Mouse (Mus musculus): ENCODE data around the gene Hspd1. TPM values are rescaled to one million over a fixed set of nuclear protein-coding genes. Genes with fewer than 3 reads are reported as not detected.
A peak's percentile ranks its signal among the peaks of the same experiment; 100 is the strongest.
"Not testable (repeated sequence)": the region's sequence is repeated elsewhere in the genome, so short reads cannot be mapped to it uniquely, and the experiment has no call there.

Hspd1 gene
- polyA plus RNA-seq, 1 experiment from 2014 or later, result 450 TPM

DNA sequence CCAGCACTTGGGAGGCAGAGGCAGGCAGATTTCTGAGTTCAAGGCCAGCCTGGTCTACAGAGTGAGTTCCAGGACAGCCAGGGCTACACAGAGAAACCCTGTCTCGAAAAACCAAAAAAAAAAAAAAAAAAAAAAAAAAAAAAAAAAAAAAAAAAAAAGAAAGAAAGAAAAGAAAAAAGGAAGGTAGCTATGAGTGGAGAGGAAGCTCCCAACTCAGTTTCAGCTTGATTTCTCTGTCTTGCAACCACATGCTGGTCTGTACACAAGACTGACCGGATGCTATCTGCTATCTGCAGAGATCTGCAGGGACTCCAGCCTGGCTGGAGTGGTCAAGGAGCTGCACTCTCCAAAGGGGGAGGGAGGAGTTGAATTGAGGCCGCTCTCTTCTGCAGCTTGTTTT lies 29.7 kb downstream of the Hspd1 start:
- not testable (repeated sequence) for H3K4me2 ChIP-seq; H3K27me3 ChIP-seq; H3K27ac ChIP-seq; ATAC-seq (replicated peaks; ENCODE audit: insufficient number of reproducible peaks, insufficient read depth, low FRiP score, low read depth); H3K9ac ChIP-seq; H3K9me3 ChIP-seq (replicated peaks); H3K4me3 ChIP-seq; H3K4me1 ChIP-seq (replicated peaks)
- WGBS, result 62% methylated on average over 3 of the region's 3 CpGs
- peaks cover 11% of the 10 kb centered on the region; the same call in 1 of the 2 replicates for H3K36me3 ChIP-seq

DNA sequence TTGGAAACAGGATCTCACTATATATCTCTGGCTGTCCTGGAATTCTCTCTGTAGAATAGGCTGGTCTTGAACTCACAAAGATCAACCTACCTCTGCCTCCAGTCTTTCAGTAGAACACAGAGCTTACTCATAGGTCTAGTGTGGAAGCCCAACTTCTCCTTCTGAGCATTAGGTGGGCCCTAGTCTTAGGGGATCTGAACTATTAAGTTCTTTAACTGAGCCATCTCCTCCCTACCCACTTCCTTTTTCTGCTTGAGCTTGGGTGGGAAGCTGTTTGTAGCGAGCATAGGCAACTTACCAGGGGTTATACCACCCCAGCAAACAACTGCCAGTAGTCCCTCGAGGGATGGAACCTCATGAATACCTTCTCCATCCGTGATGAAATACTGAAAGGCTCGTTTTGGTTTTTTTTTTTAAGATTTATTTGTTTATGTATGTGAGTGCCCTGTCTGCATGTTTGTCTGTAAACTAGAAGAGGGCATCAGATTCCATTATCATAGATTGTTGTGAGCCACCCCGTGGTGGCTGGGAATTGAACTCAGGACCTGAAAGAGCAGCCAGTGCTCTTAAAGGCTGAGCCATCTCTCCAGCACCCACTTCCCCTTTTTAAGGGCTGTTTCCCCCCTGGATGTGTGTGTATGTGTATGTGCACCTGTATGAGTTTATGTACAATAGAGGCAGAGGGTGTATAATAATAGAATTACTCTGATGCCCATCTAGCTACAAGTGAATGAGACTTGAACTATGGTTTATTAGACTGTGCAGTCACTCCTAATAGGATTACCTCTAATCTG lies 32.5 kb downstream of the Hspd1 start:
- Histone ChIP-seq H3K9me3 (replicated peaks) (no peaks in the 10 kb centered on the region), H3K4me1 (replicated peaks) (peaks cover 8% of the 10 kb centered on the region), H3K4me2 (no peak overlapping the region), H3K27me3 (no peaks in the 10 kb centered on the region), H3K4me3 (no peak overlapping the region), H3K9ac (no peak overlapping the region), H3K36me3 (peaks cover 6% of the 10 kb centered on the region; the same call in 1 of the 2 replicates), H3K27ac (no peak overlapping the region)
- WGBS, result 82% methylated on average over 5 of the region's 5 CpGs
- ATAC-seq (replicated peaks; ENCODE audit: insufficient number of reproducible peaks, insufficient read depth, low FRiP score, low read depth), result no peak

- Histone ChIP-seq H3K4me1 (replicated peaks) (peaks cover 8% of the 10 kb centered on the region), H3K4me3 (peak overlapping the region; percentile 65), H3K27ac (peak overlapping the region; percentile 87), H3K36me3 (peaks cover 6% of the 10 kb centered on the region; the same call in 1 of the 2 replicates), H3K9ac (peak overlapping the region; percentile 62), H3K9me3 (replicated peaks) (no peaks in the 10 kb centered on the region), H3K4me2 (peak overlapping the region; percentile 63), H3K27me3 (no peaks in the 10 kb centered on the region)
- 58% methylated on average over 4 of the region's 4 CpGs for whole genome bisulfite sequencing
- no peak for ATAC-seq (replicated peaks; ENCODE audit: insufficient number of reproducible peaks, insufficient read depth, low FRiP score, low read depth)
These were observed 34.4 kb downstream of the Hspd1 start for GRCm38 (mm10) chr1:55053596-55053995.

DNA sequence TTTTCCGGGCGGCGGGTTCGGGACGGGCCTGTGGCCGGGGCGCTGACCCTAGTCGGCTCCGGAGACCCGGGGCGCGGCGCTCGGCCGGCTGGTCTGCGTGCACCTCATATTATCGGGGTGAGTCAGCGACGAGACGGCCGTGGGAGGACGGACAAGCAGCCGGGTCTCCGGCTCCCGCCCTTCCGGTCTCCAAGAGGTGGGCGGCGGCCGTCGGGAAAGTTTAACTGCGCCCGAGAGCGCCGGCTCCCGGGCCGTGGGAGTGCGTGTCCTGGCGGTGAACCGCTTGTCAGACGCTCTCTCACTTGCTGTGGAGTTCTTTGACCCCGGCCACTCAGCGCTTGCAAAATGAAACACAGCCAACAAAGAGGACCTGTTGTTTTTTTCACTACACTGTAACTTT lies 35.0 kb downstream of the Hspd1 start:
- H3K9me3 ChIP-seq (replicated peaks), result no peaks in the 10 kb centered on the region
- H3K27me3 ChIP-seq, result no peaks in the 10 kb centered on the region
- peaks cover 6% of the 10 kb centered on the region; the same call in 1 of the 2 replicates for H3K36me3 ChIP-seq
- H3K9ac ChIP-seq, result peak overlapping the region; percentile 62
- H3K27ac ChIP-seq, result peak overlapping the region; percentile 87
- peak; percentile 70 for ATAC-seq (replicated peaks; ENCODE audit: insufficient number of reproducible peaks, insufficient read depth, low FRiP score, low read depth)
- H3K4me1 ChIP-seq (replicated peaks), result peaks cover 8% of the 10 kb centered on the region
- peak overlapping the region; percentile 63 for H3K4me2 ChIP-seq
- under 1% methylated on average over 42 of the region's 42 CpGs for WGBS
- H3K4me3 ChIP-seq, result peak overlapping the region; percentile 65

GRCm38 (mm10) chr1:55052355-55052953 lies 35.6 kb downstream of the Hspd1 start, which contains the start of gene Coq10b:
TSS of gene Coq10b (plus strand) at chr1:55052770.
- ATAC-seq (replicated peaks; ENCODE audit: insufficient number of reproducible peaks, insufficient read depth, low FRiP score, low read depth), result peak; percentile 100
- peak within 1 kb of the TSS; percentile 65 for H3K4me3 ChIP-seq
- H3K9ac ChIP-seq, result peak within 1 kb of the TSS; percentile 62
- peaks cover 8% of the 10 kb centered on the region for H3K4me1 ChIP-seq (replicated peaks)
- peak within 1 kb of the TSS; percentile 86 for H3K4me2 ChIP-seq
- under 1% methylated on average over 46 of the region's 46 CpGs for WGBS
- H3K27me3 ChIP-seq, result no peaks in the 10 kb centered on the region
- peaks cover 6% of the 10 kb centered on the region; the same call in 1 of the 2 replicates for H3K36me3 ChIP-seq
- peak within 1 kb of the TSS; percentile 87 for H3K27ac ChIP-seq
- H3K9me3 ChIP-seq (replicated peaks), result no peaks in the 10 kb centered on the region

GRCm38 (mm10) chr1:55051671-55052070 lies 36.4 kb downstream of the Hspd1 start:
- no peak for ATAC-seq (replicated peaks; ENCODE audit: insufficient number of reproducible peaks, insufficient read depth, low FRiP score, low read depth)
- H3K4me2 ChIP-seq, result peak overlapping the region; percentile 86
- H3K36me3 ChIP-seq, result peaks cover 1% of the 10 kb centered on the region; the same call in 1 of the 2 replicates
- H3K4me1 ChIP-seq (replicated peaks), result peaks cover 8% of the 10 kb centered on the region
- WGBS, result 73% methylated on average over 3 of the region's 3 CpGs
- H3K27me3 ChIP-seq, result no peaks in the 10 kb centered on the region
- H3K9ac ChIP-seq, result no peak overlapping the region
- H3K4me3 ChIP-seq, result peak overlapping the region; percentile 65
- H3K27ac ChIP-seq, result no peak overlapping the region
- no peaks in the 10 kb centered on the region for H3K9me3 ChIP-seq (replicated peaks)

DNA sequence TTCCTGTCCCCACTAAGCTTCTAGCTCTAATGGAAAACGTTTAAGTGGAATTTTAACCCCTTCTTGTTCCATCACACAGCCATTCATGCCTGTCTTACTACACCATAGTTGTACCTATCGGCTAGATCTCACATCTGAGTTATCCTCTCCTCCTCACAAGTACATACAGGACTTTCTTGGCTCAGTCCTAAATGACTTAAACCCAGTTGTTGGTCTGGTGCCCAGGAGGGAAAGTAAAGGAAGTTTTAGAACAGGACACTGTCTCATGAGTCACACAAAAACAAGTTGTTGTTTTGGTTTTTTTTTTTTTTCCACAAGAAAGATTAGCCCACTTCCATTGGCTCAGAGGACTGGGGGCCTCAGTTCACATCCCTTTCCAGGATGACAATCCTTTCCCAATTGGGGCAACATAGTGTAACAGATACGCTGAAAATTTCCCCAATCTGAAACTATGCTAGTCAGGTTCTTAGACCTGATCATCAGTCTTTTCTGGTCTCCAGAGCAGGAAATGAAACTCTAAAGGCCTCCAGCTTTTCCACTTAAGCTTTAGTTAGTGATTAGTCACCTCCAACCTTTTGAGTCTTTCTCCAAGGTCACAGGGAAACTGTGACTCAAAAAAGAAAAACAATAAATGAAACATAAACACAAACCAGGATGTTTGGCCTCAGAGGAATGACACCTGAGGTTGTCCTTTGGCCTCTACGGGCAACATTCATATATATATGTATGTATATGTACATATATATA lies 39.0 kb downstream of the Hspd1 start:
- ATAC-seq (replicated peaks; ENCODE audit: insufficient number of reproducible peaks, insufficient read depth, low FRiP score, low read depth), result no peak
- Histone ChIP-seq H3K4me2 (no peak overlapping the region), H3K27ac (no peak overlapping the region), H3K4me1 (replicated peaks) (peaks cover 8% of the 10 kb centered on the region), H3K27me3 (no peaks in the 10 kb centered on the region), H3K9me3 (replicated peaks) (no peaks in the 10 kb centered on the region), H3K9ac (no peak overlapping the region), H3K36me3 (no peaks in the 10 kb centered on the region), H3K4me3 (no peak overlapping the region)
- 58% methylated on average over 4 of the region's 4 CpGs for WGBS

DNA sequence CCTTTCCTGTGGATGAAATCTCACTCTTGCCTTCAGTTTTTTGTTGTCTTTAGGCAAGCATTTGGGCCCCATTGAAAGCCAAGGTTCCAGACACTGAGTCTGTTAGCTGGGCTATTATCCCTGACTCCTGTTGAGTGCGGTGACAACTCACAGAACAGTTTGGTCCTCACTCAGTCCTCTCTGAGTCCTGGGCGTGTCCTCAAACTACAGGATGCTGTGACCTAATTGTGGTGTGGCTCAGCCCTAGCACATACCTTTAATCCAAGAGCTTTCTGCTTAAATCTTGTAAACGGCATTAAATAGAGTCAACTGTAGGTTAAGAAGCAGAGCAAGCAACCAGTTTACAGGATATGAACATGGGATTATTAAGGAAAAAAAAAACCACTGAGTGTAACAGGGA lies 44.9 kb downstream of the Hspd1 start:
- Histone ChIP-seq H3K9me3 (replicated peaks) (no peaks in the 10 kb centered on the region), H3K27me3 (no peaks in the 10 kb centered on the region), H3K4me2 (no peak overlapping the region), H3K4me1 (replicated peaks) (no peaks in the 10 kb centered on the region), H3K36me3 (no peaks in the 10 kb centered on the region), H3K9ac (no peak overlapping the region), H3K27ac (no peak overlapping the region), H3K4me3 (no peak overlapping the region)
- no peak for ATAC-seq (replicated peaks; ENCODE audit: insufficient number of reproducible peaks, insufficient read depth, low FRiP score, low read depth)
- WGBS, result 76% methylated on average over 3 of the region's 3 CpGs

- Histone ChIP-seq H3K4me3 (no peak overlapping the region), H3K9me3 (replicated peaks) (no peaks in the 10 kb centered on the region), H3K4me2 (no peak overlapping the region), H3K27me3 (no peaks in the 10 kb centered on the region), H3K4me1 (replicated peaks) (no peaks in the 10 kb centered on the region), H3K36me3 (no peaks in the 10 kb centered on the region), H3K9ac (no peak overlapping the region), H3K27ac (no peak overlapping the region)
- whole genome bisulfite sequencing, result 58% methylated on average over 1 of the region's 1 CpGs
- no peak for ATAC-seq (replicated peaks; ENCODE audit: insufficient number of reproducible peaks, insufficient read depth, low FRiP score, low read depth)
These were observed 45.8 kb downstream of the Hspd1 start for GRCm38 (mm10) chr1:55042246-55042645.

GRCm38 (mm10) chr1:55041691-55042090 lies 46.4 kb downstream of the Hspd1 start:
- Histone ChIP-seq H3K36me3 (no peaks in the 10 kb centered on the region), H3K4me1 (replicated peaks) (no peaks in the 10 kb centered on the region), H3K27ac (no peak overlapping the region), H3K9ac (no peak overlapping the region), H3K27me3 (no peaks in the 10 kb centered on the region), H3K4me2 (no peak overlapping the region), H3K4me3 (no peak overlapping the region), H3K9me3 (replicated peaks) (no peaks in the 10 kb centered on the region)
- no peak for ATAC-seq (replicated peaks; ENCODE audit: insufficient number of reproducible peaks, insufficient read depth, low FRiP score, low read depth)
- 77% methylated on average over 4 of the region's 4 CpGs for WGBS

GRCm38 (mm10) chr1:55039944-55040343 lies 48.1 kb downstream of the Hspd1 start:
- Histone ChIP-seq H3K36me3 (no peaks in the 10 kb centered on the region), H3K9ac (no peak overlapping the region), H3K4me2 (no peak overlapping the region), H3K27ac (no peak overlapping the region), H3K27me3 (no peaks in the 10 kb centered on the region), H3K9me3 (replicated peaks) (no peaks in the 10 kb centered on the region), H3K4me3 (no peak overlapping the region), H3K4me1 (replicated peaks) (no peaks in the 10 kb centered on the region)
- ATAC-seq (replicated peaks; ENCODE audit: insufficient number of reproducible peaks, insufficient read depth, low FRiP score, low read depth), result no peak
- WGBS, result 59% methylated on average over 1 of the region's 1 CpGs

All from heart, embryonic 15.5 days (tissue).